Mouse (Mus musculus): Measurements from ENCODE around the gene Csdc2.

DNA sequence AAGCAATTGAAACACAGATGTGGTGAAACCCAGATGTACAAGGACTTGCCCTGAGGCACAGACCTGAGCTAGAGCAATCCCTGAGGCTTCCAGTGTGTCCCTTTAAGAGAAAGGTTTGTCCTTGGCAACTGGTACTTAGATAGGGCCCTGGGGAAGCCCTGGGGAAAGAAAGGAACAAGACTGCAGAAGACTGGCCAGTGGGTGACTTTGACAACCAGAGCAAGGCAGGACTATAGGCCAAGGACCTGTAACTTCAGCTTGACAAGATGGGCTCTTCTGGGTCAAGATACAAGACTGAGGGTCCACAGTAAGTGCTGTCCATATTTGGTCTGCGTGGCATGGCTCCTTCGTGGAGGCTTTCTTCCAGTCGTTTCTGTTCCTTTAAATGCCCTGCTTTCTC, 51.1 kb downstream of the Csdc2 start, which contains the start of gene Xrcc6:
- TF ChIP-seq POLR2A (IDR thresholded peaks at IDR 0.05; ENCODE audit: low read depth, low read length) (no peak), CTCF (IDR thresholded peaks at IDR 0.05; ENCODE audit: borderline replicate concordance, insufficient read depth, low read length) (no peak)

Measured in embryonic fibroblast, embryonic 13.5 days (primary cell).